Mouse (Mus musculus): ENCODE measurements at regions not wholly inside any gene's neighbourhood (a gene's known extent, or its start where the extent isn't known, plus 50 kb on each side); places are given as distances from the start of the nearest gene placed in this dataset.

- DNase-seq (ENCODE audit: low spot score) (no peak), ATAC-seq (no peak)
- Histone ChIP-seq H3K4me1 (ENCODE audit: control insufficient read depth, insufficient read depth, low read length) (peaks cover 7% of the 10 kb centered on the region), H3K36me3 (ENCODE audit: control insufficient read depth, insufficient read depth, low read length) (no peaks in the 10 kb centered on the region), H3K9me3 (replicated peaks; ENCODE audit: control insufficient read depth, low read length) (no peaks in the 10 kb centered on the region), H3K4me3 (ENCODE audit: low read depth, low read length) (no peak overlapping the region), H3K27ac (ENCODE audit: low read depth, low read length) (no peak overlapping the region), H3K9ac (ENCODE audit: low read length) (no peak overlapping the region), H3K27me3 (replicated peaks; ENCODE audit: control insufficient read depth, insufficient read depth, low read length) (no peaks in the 10 kb centered on the region), H3K4me2 (ENCODE audit: low read length) (no peak overlapping the region)
- 52% methylated on average over 2 of the region's 2 CpGs for WGBS
These were observed 58.8 kb upstream of the Otos start for GRCm38 (mm10) chr1:92707441-92707840.

- Histone ChIP-seq H3K4me2 (ENCODE audit: low read length) (no peak overlapping the region), H3K9ac (ENCODE audit: low read length) (no peak overlapping the region), H3K4me1 (ENCODE audit: control insufficient read depth, insufficient read depth, low read length) (peaks cover 15% of the 10 kb centered on the region), H3K9me3 (replicated peaks; ENCODE audit: control insufficient read depth, low read length) (no peaks in the 10 kb centered on the region), H3K27ac (ENCODE audit: low read depth, low read length) (no peak overlapping the region), H3K36me3 (ENCODE audit: control insufficient read depth, insufficient read depth, low read length) (no peaks in the 10 kb centered on the region), H3K4me3 (ENCODE audit: low read depth, low read length) (no peak overlapping the region), H3K27me3 (replicated peaks; ENCODE audit: control insufficient read depth, insufficient read depth, low read length) (no peaks in the 10 kb centered on the region)
- ATAC-seq (no peak), DNase-seq (ENCODE audit: low spot score) (no peak)
- WGBS: 88% methylated on average over 12 of the region's 12 CpGs
These were observed 55.3 kb upstream of the Otos start for GRCm38 (mm10) chr1:92703903-92704302.

GRCm38 (mm10) chr1:92703270-92703669, 54.6 kb upstream of the Otos start:
- Histone ChIP-seq H3K4me2 (ENCODE audit: low read length) (no peak overlapping the region), H3K9me3 (replicated peaks; ENCODE audit: control insufficient read depth, low read length) (no peaks in the 10 kb centered on the region), H3K9ac (ENCODE audit: low read length) (no peak overlapping the region), H3K27me3 (replicated peaks; ENCODE audit: control insufficient read depth, insufficient read depth, low read length) (no peaks in the 10 kb centered on the region), H3K4me3 (ENCODE audit: low read depth, low read length) (no peak overlapping the region), H3K36me3 (ENCODE audit: control insufficient read depth, insufficient read depth, low read length) (no peaks in the 10 kb centered on the region), H3K27ac (ENCODE audit: low read depth, low read length) (no peak overlapping the region), H3K4me1 (ENCODE audit: control insufficient read depth, insufficient read depth, low read length) (peaks cover 18% of the 10 kb centered on the region)
- DNase-seq (ENCODE audit: low spot score): no peak
- WGBS: 73% methylated on average over 3 of the region's 3 CpGs
- ATAC-seq: no peak

- Histone ChIP-seq H3K27me3 (replicated peaks; ENCODE audit: control insufficient read depth, insufficient read depth, low read length) (no peaks in the 10 kb centered on the region), H3K4me1 (ENCODE audit: control insufficient read depth, insufficient read depth, low read length) (peaks cover 21% of the 10 kb centered on the region), H3K27ac (ENCODE audit: low read depth, low read length) (peak overlapping the region; percentile 81; the same call in 1 of the 2 replicates), H3K36me3 (ENCODE audit: control insufficient read depth, insufficient read depth, low read length) (no peaks in the 10 kb centered on the region), H3K9ac (ENCODE audit: low read length) (no peak overlapping the region), H3K4me2 (ENCODE audit: low read length) (no peak overlapping the region), H3K9me3 (replicated peaks; ENCODE audit: control insufficient read depth, low read length) (no peaks in the 10 kb centered on the region), H3K4me3 (ENCODE audit: low read depth, low read length) (no peak overlapping the region)
- no peak for ATAC-seq
- 88% methylated on average over 2 of the region's 2 CpGs for WGBS
- DNase-seq (ENCODE audit: low spot score): no peak
These were observed 51.5 kb upstream of the Otos start for GRCm38 (mm10) chr1:92700107-92700506.

- no peak overlapping the region for H3K4me3 ChIP-seq (ENCODE audit: low read depth, low read length)
These were observed 51.1 kb upstream of the Otos start for GRCm38 (mm10) chr1:92699697-92700096.

GRCm38 (mm10) chr1:92699048-92699447, 50.4 kb upstream of the Otos start:
- H3K4me2 ChIP-seq (ENCODE audit: low read length): peak overlapping the region; percentile 10; the same call in 1 of the 2 replicates
- H3K27me3 ChIP-seq (replicated peaks; ENCODE audit: control insufficient read depth, insufficient read depth, low read length): no peaks in the 10 kb centered on the region
- H3K9ac ChIP-seq (ENCODE audit: low read length): no peak overlapping the region
- no peak overlapping the region for H3K4me3 ChIP-seq (ENCODE audit: low read depth, low read length)
- peak; percentile 93 for ATAC-seq
- peak; percentile 94 for DNase-seq (ENCODE audit: low spot score)
- H3K36me3 ChIP-seq (ENCODE audit: control insufficient read depth, insufficient read depth, low read length): no peaks in the 10 kb centered on the region
- 0% methylated on average over 9 of the region's 9 CpGs for WGBS
- no peaks in the 10 kb centered on the region for H3K9me3 ChIP-seq (replicated peaks; ENCODE audit: control insufficient read depth, low read length)
- peak overlapping the region; percentile 81 for H3K27ac ChIP-seq (ENCODE audit: low read depth, low read length)
- peaks cover 21% of the 10 kb centered on the region for H3K4me1 ChIP-seq (ENCODE audit: control insufficient read depth, insufficient read depth, low read length)

More at GRCm38 (mm10) chr1:92699697-92700096, 51.1 kb upstream of the Otos start:
- ATAC-seq (peak; percentile 27), DNase-seq (ENCODE audit: low spot score) (peak; percentile 27)
- no peaks in the 10 kb centered on the region for H3K27me3 ChIP-seq (replicated peaks; ENCODE audit: control insufficient read depth, insufficient read depth, low read length)
- no peak overlapping the region for H3K4me2 ChIP-seq (ENCODE audit: low read length)
- peak overlapping the region; percentile 81 for H3K27ac ChIP-seq (ENCODE audit: low read depth, low read length)
- H3K4me1 ChIP-seq (ENCODE audit: control insufficient read depth, insufficient read depth, low read length): peaks cover 21% of the 10 kb centered on the region
- no peaks in the 10 kb centered on the region for H3K36me3 ChIP-seq (ENCODE audit: control insufficient read depth, insufficient read depth, low read length)
- H3K9me3 ChIP-seq (replicated peaks; ENCODE audit: control insufficient read depth, low read length): no peaks in the 10 kb centered on the region
- WGBS: 4% methylated on average over 6 of the region's 6 CpGs
- H3K9ac ChIP-seq (ENCODE audit: low read length): no peak overlapping the region

GRCm38 (mm10) chr1:92698541-92698940, 49.9 kb upstream of the Otos start:
- Histone ChIP-seq H3K9ac (ENCODE audit: low read length) (no peak overlapping the region), H3K36me3 (ENCODE audit: control insufficient read depth, insufficient read depth, low read length) (no peaks in the 10 kb centered on the region), H3K27ac (ENCODE audit: low read depth, low read length) (peak overlapping the region; percentile 81), H3K4me3 (ENCODE audit: low read depth, low read length) (no peak overlapping the region), H3K9me3 (replicated peaks; ENCODE audit: control insufficient read depth, low read length) (no peaks in the 10 kb centered on the region), H3K27me3 (replicated peaks; ENCODE audit: control insufficient read depth, insufficient read depth, low read length) (no peaks in the 10 kb centered on the region), H3K4me1 (ENCODE audit: control insufficient read depth, insufficient read depth, low read length) (peaks cover 21% of the 10 kb centered on the region), H3K4me2 (ENCODE audit: low read length) (peak overlapping the region; percentile 10; the same call in 1 of the 2 replicates)
- DNase-seq (ENCODE audit: low spot score): no peak
- no peak for ATAC-seq
- 86% methylated on average over 3 of the region's 3 CpGs for WGBS
